Mouse (Mus musculus) kidney, embryonic 16.5 days (tissue): ENCODE data around the gene Sh3rf1. TPM values are rescaled to one million over a fixed set of nuclear protein-coding genes. Genes with fewer than 3 reads are reported as not detected.

ENCODE experiments used
- ATAC-seq: fragments of 200-750 bp; cut with Nextera tagmentation; 2 replicates; pipeline ENCODE4 v1.8.0; 2017; ENCODE audit warnings: moderate TSS enrichment; ENCODE audit not compliant: low FRiP score, low TSS enrichment
- H3K27ac ChIP-seq: fragments of 300-500 bp; sonication (generic); 2 replicates; pipeline ENCODE4 v1.5.1; 2014; ENCODE audit warnings: low read length
- H3K27me3 ChIP-seq: fragments of 300-500 bp; sonication (generic); 2 replicates; pipeline ENCODE4 v1.6.1; 2014; ENCODE audit warnings: low read length, control low read depth, mixed read lengths; ENCODE audit not compliant: insufficient read depth
- H3K36me3 ChIP-seq: fragments of 300-500 bp; sonication (generic); 2 replicates; pipeline ENCODE4 v1.6.1; 2014; ENCODE audit warnings: low read length, control low read depth, mixed read lengths; ENCODE audit not compliant: insufficient read depth
- H3K4me1 ChIP-seq: fragments of 300-500 bp; sonication (generic); 2 replicates; pipeline ENCODE4 v1.6.1; 2014; ENCODE audit warnings: low read length, control low read depth, mixed read lengths; ENCODE audit not compliant: insufficient read depth
- H3K4me2 ChIP-seq: fragments of 300-500 bp; sonication (generic); replicated peaks from 2 replicates; pipeline ENCODE4 v1.6.1; 2014; ENCODE audit warnings: low read depth, low read length
- H3K4me3 ChIP-seq: fragments of 300-500 bp; sonication (generic); 2 replicates; pipeline ENCODE4 v1.5.1; 2014; ENCODE audit warnings: mild to moderate bottlenecking, low read length
- H3K9ac ChIP-seq: fragments of 300-500 bp; sonication (generic); replicated peaks from 2 replicates; pipeline ENCODE4 v1.6.1; 2014; ENCODE audit warnings: low read length
- H3K9me3 ChIP-seq: fragments of 300-500 bp; sonication (generic); 2 replicates; pipeline ENCODE4 v1.6.1; 2016; ENCODE audit warnings: low read length, control low read depth
- WGBS: fragments of 180-500 bp; shearing (Covaris S2); extraction: QIAGEN DNeasy Blood & Tissue Kit; methylation state at CpG from one replicate; pipeline ENCODE4 v1.1.7; 2014; 5-methylcytosine and 5-hydroxymethylcytosine counted together
- polyA plus RNA-seq: library from polyadenylated mRNA; unstranded; fragments of >200 nt; fragmentation: Nextera tagmentation; extraction: Ambion mirVana; gene quantifications from 2 replicates; pipeline ENCODE4 v1.2.1, GENCODE M21; 2015

Sh3rf1 gene
- polyA plus RNA-seq, 1 experiment from 2014 or later, result 23.3 TPM

DNA sequence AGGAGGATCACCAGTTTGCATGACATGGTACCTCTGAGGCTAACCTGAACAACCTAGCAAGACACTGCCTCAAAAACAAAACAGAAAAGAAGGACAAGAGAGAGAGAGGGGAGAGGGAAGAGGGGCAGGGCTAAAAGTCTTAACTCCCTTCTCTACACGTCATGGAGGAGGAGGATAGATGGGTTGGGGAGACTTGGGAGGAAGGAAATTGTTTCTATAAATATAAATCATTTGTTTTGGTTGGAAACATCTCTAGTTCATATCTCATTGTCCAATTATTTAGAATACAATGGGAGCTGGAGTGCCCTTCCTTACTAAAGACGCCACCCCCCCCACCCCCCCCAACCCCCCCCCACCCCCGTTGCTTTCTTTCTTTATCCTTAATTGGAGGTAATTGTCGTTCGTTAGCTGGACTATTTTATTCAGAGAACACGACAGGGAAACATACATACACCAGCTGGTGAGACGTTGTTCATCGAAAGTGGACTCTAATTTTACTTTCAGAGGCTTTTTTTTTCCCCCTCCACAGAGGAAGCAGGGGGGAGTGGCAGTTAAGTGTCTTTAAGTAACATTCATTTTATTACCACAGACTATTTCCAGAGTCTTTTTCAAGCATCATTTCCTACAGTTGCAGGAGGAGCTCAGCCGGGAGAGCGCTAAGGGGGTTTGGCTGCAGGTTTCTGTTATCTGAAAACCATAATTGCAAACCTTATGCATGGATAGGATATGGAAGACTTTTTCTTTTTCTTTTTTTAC is 92.5 kb downstream of the Sh3rf1 start:
- Histone ChIP-seq H3K4me1 (peaks cover 36% of the 10 kb centered on the region), H3K4me2 (no peak overlapping the region; the same call in 1 of the 2 replicates), H3K36me3 (peaks cover 4% of the 10 kb centered on the region; the same call in 1 of the 2 replicates), H3K9ac (no peak overlapping the region), H3K4me3 (no peak overlapping the region), H3K27ac (peak overlapping the region; percentile 86), H3K27me3 (no peaks in the 10 kb centered on the region), H3K9me3 (no peaks in the 10 kb centered on the region; the same call in 1 of the 2 replicates)
- WGBS, result 18% methylated on average over 10 of the region's 10 CpGs
- peak; percentile 44; the same call in 1 of the 2 replicates for ATAC-seq

GRCm38 (mm10) chr8:61316813-61317534 is 93.3 kb downstream of the Sh3rf1 start:
- Histone ChIP-seq H3K4me2 (peak overlapping the region; percentile 27; the same call in 1 of the 2 replicates), H3K4me3 (no peak overlapping the region), H3K4me1 (peaks cover 41% of the 10 kb centered on the region), H3K36me3 (peaks cover 4% of the 10 kb centered on the region; the same call in 1 of the 2 replicates), H3K27ac (peak overlapping the region; percentile 86), H3K9me3 (no peaks in the 10 kb centered on the region; the same call in 1 of the 2 replicates), H3K9ac (no peak overlapping the region), H3K27me3 (no peaks in the 10 kb centered on the region)
- peak; percentile 84 for ATAC-seq
- 54% methylated on average over 10 of the region's 10 CpGs for WGBS

GRCm38 (mm10) chr8:61317535-61318136 is 94.0 kb downstream of the Sh3rf1 start:
- no peak for ATAC-seq
- Histone ChIP-seq H3K27ac (peak overlapping the region; percentile 86), H3K9ac (no peak overlapping the region), H3K36me3 (peaks cover 4% of the 10 kb centered on the region; the same call in 1 of the 2 replicates), H3K9me3 (no peaks in the 10 kb centered on the region; the same call in 1 of the 2 replicates), H3K27me3 (no peaks in the 10 kb centered on the region), H3K4me2 (no peak overlapping the region), H3K4me3 (no peak overlapping the region), H3K4me1 (peaks cover 47% of the 10 kb centered on the region)
- 85% methylated on average over 6 of the region's 6 CpGs for WGBS

DNA sequence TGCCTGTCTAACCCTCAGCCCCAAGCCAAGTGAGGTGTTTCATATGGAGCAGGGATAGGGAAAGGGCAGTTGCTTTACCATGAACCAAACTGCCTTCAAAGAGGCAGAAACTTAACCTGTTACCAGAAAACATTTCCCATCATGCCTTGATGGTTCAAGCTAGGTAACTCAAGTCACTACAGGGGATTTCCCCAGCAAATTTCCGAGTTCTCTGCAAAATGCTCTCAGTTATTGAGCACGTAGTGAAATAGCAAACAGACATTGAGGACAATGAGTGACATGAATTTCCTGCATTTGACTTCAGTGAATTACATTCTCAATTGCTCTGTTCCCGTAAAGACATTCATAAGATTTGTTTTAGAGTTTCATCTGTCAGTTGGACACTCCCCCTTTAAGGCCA is 97.5 kb downstream of the Sh3rf1 start:
- Histone ChIP-seq H3K4me3 (no peak overlapping the region), H3K27ac (peak overlapping the region; percentile 41; the same call in 1 of the 2 replicates), H3K9me3 (no peaks in the 10 kb centered on the region), H3K9ac (no peak overlapping the region), H3K27me3 (no peaks in the 10 kb centered on the region), H3K36me3 (peaks cover 4% of the 10 kb centered on the region; the same call in 1 of the 2 replicates), H3K4me2 (no peak overlapping the region), H3K4me1 (peaks cover 69% of the 10 kb centered on the region)
- ATAC-seq, result no peak
- WGBS, result 44% methylated on average over 3 of the region's 3 CpGs

GRCm38 (mm10) chr8:61321780-61322179 is 98.1 kb downstream of the Sh3rf1 start:
- Histone ChIP-seq H3K27me3 (no peaks in the 10 kb centered on the region), H3K36me3 (peaks cover 4% of the 10 kb centered on the region; the same call in 1 of the 2 replicates), H3K4me2 (no peak overlapping the region), H3K9ac (no peak overlapping the region), H3K4me1 (peaks cover 70% of the 10 kb centered on the region), H3K27ac (peak overlapping the region; percentile 58), H3K9me3 (no peaks in the 10 kb centered on the region), H3K4me3 (no peak overlapping the region)
- 45% methylated on average over 5 of the region's 5 CpGs for WGBS
- ATAC-seq, result no peak

GRCm38 (mm10) chr8:61322462-61322861 is 98.8 kb downstream of the Sh3rf1 start:
- ATAC-seq, result no peak
- WGBS, result 24% methylated on average over 8 of the region's 8 CpGs
- Histone ChIP-seq H3K9me3 (no peaks in the 10 kb centered on the region), H3K4me3 (no peak overlapping the region), H3K27ac (no peak overlapping the region), H3K4me1 (peaks cover 63% of the 10 kb centered on the region), H3K9ac (no peak overlapping the region), H3K36me3 (no peaks in the 10 kb centered on the region), H3K4me2 (no peak overlapping the region), H3K27me3 (no peaks in the 10 kb centered on the region)

DNA sequence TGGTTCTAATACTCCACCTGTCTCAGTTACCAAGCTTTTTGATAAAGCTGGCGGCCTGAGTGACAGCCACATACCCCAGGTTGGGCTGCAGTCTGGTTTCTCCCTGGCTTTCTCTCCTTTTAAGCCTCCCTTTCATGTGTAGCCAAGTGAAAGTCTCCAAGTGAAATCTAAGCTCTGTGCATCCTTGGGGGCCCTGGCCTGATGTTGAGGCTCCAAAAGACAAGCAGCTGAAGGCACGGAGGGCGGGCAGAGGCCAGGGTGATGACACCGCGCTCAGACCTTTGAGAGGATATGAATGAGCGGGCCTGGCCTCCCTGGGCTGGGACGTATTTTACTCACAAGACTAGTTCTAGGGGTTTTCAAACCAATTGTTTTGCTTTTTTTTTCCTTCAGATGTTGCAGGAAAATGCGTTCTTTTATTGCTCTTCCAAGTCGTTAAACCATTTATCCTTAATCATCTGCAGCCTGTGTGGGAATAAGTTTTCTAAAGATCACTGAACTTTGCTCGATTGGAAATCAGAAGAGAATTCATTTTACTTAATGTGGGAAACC is 100.8 kb downstream of the Sh3rf1 start:
- H3K27ac ChIP-seq, result no peak overlapping the region
- H3K4me2 ChIP-seq, result no peak overlapping the region
- no peak overlapping the region for H3K4me3 ChIP-seq
- no peaks in the 10 kb centered on the region for H3K9me3 ChIP-seq
- H3K27me3 ChIP-seq, result no peaks in the 10 kb centered on the region
- peak; percentile 72 for ATAC-seq
- no peaks in the 10 kb centered on the region for H3K36me3 ChIP-seq
- peaks cover 54% of the 10 kb centered on the region for H3K4me1 ChIP-seq
- 38% methylated on average over 10 of the region's 10 CpGs for WGBS
- no peak overlapping the region for H3K9ac ChIP-seq

DNA sequence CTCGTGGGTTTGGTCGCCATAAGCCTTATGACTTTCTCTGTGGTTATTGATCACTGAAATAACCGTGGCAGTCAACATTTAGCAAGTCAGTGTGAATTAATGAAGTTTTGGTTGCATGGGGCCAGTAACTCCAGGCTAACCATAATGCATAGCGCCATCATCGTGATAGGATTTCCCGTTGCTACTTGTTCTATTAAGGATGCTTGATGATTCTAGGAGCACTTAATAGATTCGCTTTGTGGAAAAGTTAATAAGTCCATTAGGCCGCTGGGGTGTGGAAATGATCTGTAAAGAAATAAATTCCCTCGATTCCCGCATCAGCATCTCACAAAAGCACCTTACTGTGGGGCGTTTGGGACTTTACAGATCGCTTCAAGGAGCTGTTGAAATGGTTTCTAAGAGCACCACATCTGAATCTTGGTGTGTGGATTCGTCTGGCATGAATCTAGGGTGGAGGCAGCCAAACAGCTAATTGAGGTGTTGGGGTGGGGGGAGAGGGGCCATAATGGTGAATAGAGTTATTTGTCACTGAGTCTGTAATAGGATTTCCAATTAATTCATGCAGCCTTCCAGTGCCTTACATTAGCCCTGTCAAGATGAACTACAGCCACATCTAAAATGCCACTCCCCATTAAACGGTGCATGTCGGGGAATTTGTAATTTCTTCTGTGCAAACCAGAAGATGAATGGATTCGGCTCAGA is 101.5 kb downstream of the Sh3rf1 start:
- H3K36me3 ChIP-seq, result 0 out of 2 replicates have a peak, but pooled peaks cover 6% of the 10 kb centered on the region
- H3K4me3 ChIP-seq, result no peak overlapping the region
- peaks cover 54% of the 10 kb centered on the region for H3K4me1 ChIP-seq
- ATAC-seq, result no peak
- no peaks in the 10 kb centered on the region for H3K27me3 ChIP-seq
- H3K4me2 ChIP-seq, result no peak overlapping the region
- WGBS, result 59% methylated on average over 16 of the region's 16 CpGs
- no peak overlapping the region for H3K27ac ChIP-seq
- no peak overlapping the region for H3K9ac ChIP-seq
- H3K9me3 ChIP-seq, result no peaks in the 10 kb centered on the region

DNA sequence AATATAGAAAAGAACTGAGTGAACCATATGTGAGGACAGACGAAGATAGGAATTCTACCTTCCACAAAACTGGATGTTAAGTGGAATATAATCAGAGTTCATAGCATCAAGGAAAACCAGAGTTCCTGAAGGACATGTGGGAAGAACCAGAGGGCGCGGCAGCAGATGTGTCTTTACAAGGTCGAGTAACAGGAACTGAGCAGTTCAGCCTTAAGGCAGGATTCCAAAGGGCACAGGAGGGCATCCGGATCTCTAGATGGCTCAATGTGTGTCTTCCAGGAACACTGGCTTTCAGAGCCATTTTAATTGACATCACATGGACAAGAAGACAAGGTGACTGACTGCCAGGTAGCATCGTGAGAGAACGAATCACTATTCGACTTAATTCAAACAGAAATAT is 102.6 kb downstream of the Sh3rf1 start:
- H3K4me2 ChIP-seq, result no peak overlapping the region
- WGBS, result 75% methylated on average over 8 of the region's 8 CpGs
- H3K4me1 ChIP-seq, result peaks cover 52% of the 10 kb centered on the region
- no peak overlapping the region for H3K27ac ChIP-seq
- no peaks in the 10 kb centered on the region for H3K27me3 ChIP-seq
- no peaks in the 10 kb centered on the region for H3K9me3 ChIP-seq
- H3K4me3 ChIP-seq, result no peak overlapping the region
- H3K36me3 ChIP-seq, result peaks cover 16% of the 10 kb centered on the region
- no peak overlapping the region for H3K9ac ChIP-seq
- ATAC-seq, result no peak
